Mouse (Mus musculus): ENCODE measurements at regions not wholly inside any gene's neighbourhood (a gene's known extent, or its start where the extent isn't known, plus 50 kb on each side); places are given as distances from the start of the nearest gene placed in this dataset.
A peak's percentile ranks its signal among the peaks of the same experiment; 100 is the strongest.

DNA sequence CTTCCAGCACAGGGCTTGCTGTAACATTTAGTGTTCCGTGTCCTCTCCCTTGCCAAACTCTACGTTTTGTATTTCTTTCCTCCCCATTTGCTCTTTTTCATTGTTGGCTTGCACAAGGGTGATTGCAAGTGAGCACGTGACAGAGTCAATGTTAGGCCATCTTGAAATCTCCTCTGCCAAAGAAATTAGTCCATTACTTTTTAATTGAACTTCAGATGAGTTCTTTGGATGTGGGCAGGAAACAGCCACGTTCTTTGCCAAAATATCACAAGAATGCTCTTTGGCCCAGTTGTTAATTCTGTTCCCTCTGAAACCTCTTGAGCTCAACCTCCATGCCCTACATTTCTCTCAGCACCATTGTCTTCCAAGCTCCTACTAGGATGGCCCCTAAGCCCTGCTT, 253.2 kb upstream of the Msx2 start:
- no peak for TF ChIP-seq CTCF (IDR thresholded peaks at IDR 0.05)
- DNase-seq (ENCODE audit: extremely low spot score in 1 of 2, low spot score in 2 of 2): no peak
- H3K27ac ChIP-seq: no peak overlapping the region
- intact Hi-C loops (cut with DNase I): no loop called here
- no peak overlapping the region for H3K4me3 ChIP-seq

DNA sequence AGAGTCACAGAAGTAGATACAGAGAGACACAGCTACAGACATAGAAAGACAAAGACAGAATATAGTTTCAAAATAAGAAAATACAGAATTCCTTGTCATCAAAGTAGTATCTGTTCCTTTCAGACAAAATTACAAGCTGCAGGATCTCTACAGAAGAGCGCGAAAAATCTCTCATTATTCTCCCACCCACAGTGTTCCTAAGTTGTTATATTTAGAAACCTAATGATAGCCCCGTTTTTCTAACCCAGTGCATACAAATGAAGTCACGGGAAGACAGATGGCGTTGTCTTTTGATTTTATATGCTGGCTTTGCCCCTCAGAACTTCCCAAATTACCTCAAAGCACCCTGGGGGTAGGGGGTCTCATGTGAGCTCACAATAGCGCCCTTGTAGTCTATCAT, 250.0 kb upstream of the Msx2 start:
- no peak for DNase-seq (ENCODE audit: extremely low spot score in 1 of 2, low spot score in 2 of 2)
- no peak for TF ChIP-seq CTCF (IDR thresholded peaks at IDR 0.05)
- no peak overlapping the region for H3K4me3 ChIP-seq
- intact Hi-C loops (cut with DNase I): no loop called here
- H3K27ac ChIP-seq: no peak overlapping the region

DNA sequence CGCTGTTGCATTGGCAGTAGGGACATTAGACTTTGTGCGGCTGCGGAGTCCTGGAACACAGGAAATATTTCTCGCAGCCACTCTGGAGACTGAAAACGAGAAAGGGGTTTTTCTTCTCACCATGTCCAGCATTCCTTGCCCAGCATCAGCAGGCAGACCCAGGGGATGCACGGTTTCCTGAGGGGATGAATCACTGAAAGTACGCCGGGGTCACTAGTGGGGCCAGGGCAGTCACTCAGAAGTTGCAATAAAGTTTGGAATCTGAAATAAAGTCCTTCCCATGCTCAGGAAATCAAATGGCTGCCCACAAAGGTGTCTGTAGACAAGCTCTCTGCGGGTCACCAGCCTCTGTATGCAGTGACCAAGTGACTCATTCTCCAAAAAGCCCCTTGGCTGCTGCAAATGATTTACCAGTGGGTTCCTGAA, 248.2 kb upstream of the Msx2 start:
- intact Hi-C loops (cut with DNase I): no loop called here
- DNase-seq (ENCODE audit: extremely low spot score in 1 of 2, low spot score in 2 of 2): no peak
- Histone ChIP-seq H3K4me3 (no peak overlapping the region), H3K27ac (no peak overlapping the region)
- TF ChIP-seq CTCF (IDR thresholded peaks at IDR 0.05): no peak

DNA sequence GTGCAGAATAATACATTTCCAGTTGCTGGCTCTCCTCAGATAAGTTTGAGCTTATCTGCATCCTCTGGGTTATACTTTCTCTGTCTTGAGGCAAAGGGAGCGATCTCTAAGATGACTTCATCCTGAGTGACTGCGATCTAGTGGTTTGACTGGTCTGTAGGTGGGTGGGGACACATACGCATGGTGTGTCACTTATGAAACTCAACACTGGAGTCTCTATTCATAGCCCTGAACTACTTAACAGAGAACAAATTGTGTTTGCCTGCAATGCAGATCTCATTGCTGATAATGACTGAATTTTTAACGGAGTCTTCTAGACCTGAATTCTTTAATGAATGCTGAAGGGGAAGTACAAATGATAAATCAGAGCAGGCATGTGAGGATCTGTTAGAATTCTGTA, 244.7 kb upstream of the Msx2 start:
- Histone ChIP-seq H3K4me3 (no peak overlapping the region), H3K27ac (no peak overlapping the region)
- no peak for TF ChIP-seq CTCF (IDR thresholded peaks at IDR 0.05)
- intact Hi-C loops (cut with DNase I): no loop called here
- no peak for DNase-seq (ENCODE audit: extremely low spot score in 1 of 2, low spot score in 2 of 2)

DNA sequence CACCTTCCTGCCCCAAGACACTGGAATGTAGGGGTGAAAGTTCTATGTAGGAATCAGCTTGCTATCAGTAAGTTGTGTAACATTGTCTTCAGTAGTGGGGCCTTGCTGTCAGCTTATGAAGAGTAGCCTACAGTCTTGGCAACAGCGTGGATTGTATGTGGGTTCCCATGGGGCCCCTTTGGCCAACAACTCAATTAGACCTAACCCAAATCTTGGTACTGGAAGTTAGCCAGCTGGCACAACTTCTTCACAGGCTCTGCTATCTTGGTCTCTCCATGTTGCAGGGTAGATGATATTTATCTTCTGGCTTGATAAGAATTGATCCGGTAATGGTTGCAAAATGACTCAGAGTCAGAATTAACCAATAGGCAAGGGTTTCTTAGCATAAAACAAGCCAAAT, 244.2 kb upstream of the Msx2 start:
- no peak overlapping the region for H3K4me3 ChIP-seq
- DNase-seq (ENCODE audit: extremely low spot score in 1 of 2, low spot score in 2 of 2): no peak
- intact Hi-C loops (cut with DNase I): no loop called here
- no peak for TF ChIP-seq CTCF (IDR thresholded peaks at IDR 0.05)
- H3K27ac ChIP-seq: no peak overlapping the region

DNA sequence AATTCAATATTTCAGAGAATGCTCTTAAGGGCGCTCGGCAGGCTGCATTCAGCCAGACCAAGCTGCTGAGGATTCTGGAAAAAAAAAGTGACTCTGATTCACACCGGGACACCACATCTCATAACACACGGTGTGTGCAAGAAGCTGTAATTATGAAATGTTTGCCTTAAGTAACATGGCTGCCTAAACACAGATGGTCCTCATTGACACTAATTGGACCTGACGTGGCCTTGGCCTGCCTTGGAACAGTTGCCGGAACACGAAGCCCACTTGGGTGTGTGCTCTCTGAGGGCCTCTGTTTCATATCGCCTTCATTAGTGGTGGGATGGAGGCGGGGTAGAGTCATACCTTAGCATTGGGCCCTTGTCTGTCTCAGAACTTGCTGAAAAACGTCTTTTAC, 236.2 kb upstream of the Msx2 start:
- DNase-seq (ENCODE audit: extremely low spot score in 1 of 2, low spot score in 2 of 2): no peak
- Histone ChIP-seq H3K4me3 (no peak overlapping the region), H3K27ac (no peak overlapping the region)
- intact Hi-C loops (cut with DNase I): no loop called here
- TF ChIP-seq CTCF (IDR thresholded peaks at IDR 0.05): no peak

GRCm38 (mm10) chr13:53707548-53707947, 234.7 kb upstream of the Msx2 start:
- DNase-seq (ENCODE audit: extremely low spot score in 1 of 2, low spot score in 2 of 2): no peak
- no peak overlapping the region for H3K4me3 ChIP-seq
- intact Hi-C loops (cut with DNase I): no loop called here
- TF ChIP-seq CTCF (IDR thresholded peaks at IDR 0.05): no peak
- H3K27ac ChIP-seq: no peak overlapping the region

DNA sequence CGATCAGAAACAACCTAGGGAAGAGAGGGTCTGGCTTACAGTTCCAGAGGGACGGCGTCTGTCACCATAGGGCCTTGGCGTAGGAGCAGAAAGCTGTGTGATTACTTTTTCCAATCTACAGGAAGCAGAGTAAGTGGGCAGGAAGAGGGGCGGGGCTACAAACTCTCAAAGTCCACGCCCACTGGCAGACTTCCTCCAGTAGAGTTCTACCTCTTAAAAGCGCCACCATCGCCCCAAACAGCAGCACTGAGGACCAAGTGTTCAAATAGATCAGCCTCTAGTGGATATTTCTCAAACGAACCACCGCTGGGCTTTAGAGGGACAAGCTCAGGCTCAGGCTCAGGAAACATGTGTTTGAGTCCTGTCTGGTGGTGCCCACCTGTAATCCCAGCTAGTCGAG, 231.2 kb upstream of the Msx2 start:
- intact Hi-C loops (cut with DNase I): no loop called here
- H3K4me3 ChIP-seq: no peak overlapping the region
- H3K27ac ChIP-seq: no peak overlapping the region
- no peak for DNase-seq (ENCODE audit: extremely low spot score in 1 of 2, low spot score in 2 of 2)
- TF ChIP-seq CTCF (IDR thresholded peaks at IDR 0.05): no peak

DNA sequence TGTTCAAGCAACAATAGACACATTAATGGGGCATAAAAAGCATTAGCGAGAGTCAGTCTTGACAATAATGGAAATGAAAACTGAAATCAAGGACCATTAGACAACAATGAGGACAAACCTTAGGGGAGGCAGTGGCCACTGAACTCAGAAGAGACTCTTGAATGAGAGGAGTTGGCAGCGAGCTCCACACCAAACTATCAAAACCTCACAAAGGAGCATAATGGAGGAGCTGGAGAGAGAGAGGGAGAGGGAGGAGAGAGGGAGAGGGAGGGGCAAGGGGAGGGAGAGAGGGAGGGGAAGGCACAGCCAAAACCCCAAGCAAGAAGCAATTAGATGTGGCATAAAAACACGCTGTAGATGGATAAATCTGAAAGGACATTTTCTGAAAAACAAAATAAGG, 227.4 kb upstream of the Msx2 start:
- no peak overlapping the region for H3K27ac ChIP-seq
- DNase-seq (ENCODE audit: extremely low spot score in 1 of 2, low spot score in 2 of 2): no peak
- H3K4me3 ChIP-seq: no peak overlapping the region
- intact Hi-C loops (cut with DNase I): no loop called here
- TF ChIP-seq CTCF (IDR thresholded peaks at IDR 0.05): no peak

DNA sequence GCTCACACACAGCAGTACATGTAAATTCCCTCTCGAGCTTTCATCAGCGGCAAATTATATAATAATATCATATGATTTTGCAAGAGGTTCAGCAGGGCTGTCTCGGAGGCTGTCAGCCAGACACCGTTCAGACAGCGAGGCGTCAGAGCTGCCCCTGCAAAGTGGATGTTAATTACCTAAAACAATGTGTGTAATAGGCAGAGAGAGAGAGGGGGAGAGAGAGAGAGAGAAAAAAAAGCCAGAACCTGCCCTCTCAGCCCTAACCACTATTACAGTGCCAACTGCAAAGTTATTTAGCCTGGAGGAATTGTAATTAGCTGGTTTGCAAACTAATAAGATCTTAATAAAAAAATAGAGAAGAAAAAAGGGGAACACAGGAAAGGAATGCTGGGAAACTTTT, 225.1 kb upstream of the Msx2 start:
- Histone ChIP-seq H3K4me3 (no peak overlapping the region), H3K27ac (no peak overlapping the region)
- intact Hi-C loops (cut with DNase I): no loop called here
- TF ChIP-seq CTCF (IDR thresholded peaks at IDR 0.05): no peak
- DNase-seq (ENCODE audit: extremely low spot score in 1 of 2, low spot score in 2 of 2): no peak

DNA sequence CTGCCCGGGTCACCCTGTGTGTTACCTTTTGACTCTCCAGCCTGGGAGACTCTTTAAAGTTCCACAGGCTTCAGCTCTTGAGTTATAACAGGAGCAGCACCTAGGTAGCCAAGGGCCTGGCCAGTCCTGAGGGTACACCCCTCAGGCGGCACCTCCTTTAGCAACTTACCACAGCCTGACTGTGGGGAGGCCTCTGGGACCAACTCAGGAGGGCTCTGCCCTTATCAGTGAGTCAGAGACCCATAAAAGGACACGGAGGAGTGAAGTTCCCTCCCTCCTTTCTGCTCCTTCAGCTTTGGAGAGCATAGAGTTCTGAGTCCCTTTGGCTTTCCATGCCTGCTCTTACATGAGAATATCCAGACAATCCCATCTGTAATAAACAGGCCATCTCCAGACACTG, 222.5 kb upstream of the Msx2 start:
- intact Hi-C loops (cut with DNase I): no loop called here
- Histone ChIP-seq H3K27ac (no peak overlapping the region), H3K4me3 (no peak overlapping the region)
- no peak for TF ChIP-seq CTCF (IDR thresholded peaks at IDR 0.05)
- DNase-seq (ENCODE audit: extremely low spot score in 1 of 2, low spot score in 2 of 2): no peak

DNA sequence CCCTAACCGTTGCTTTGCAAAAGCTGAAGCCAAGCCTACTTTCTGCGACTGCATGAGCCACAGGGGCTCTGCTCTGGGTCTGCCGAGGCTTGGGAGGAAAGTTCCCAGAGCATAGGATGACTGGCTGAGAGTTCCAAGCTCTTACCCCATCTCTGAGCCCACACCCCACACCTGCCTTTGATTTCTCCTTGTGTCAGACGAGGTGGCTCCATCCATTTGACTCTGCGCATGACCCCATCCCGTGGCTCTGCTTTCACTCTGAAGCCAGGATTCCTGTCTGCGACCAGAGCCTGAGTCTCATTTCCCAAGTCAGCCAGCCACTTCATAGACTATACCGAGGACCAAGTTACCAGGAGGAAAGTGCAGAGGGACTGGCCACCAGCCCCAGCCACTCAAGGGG, 216.1 kb upstream of the Msx2 start:
- no peak for DNase-seq (ENCODE audit: extremely low spot score in 1 of 2, low spot score in 2 of 2)
- Histone ChIP-seq H3K27ac (no peak overlapping the region), H3K4me3 (no peak overlapping the region)
- TF ChIP-seq CTCF (IDR thresholded peaks at IDR 0.05): no peak
- intact Hi-C loops (cut with DNase I): loop anchor here (1.0 to 10.0 kb wide), 3 partner anchors 76 to 247 kb away; no protein-coding TSS in a partner anchor

DNA sequence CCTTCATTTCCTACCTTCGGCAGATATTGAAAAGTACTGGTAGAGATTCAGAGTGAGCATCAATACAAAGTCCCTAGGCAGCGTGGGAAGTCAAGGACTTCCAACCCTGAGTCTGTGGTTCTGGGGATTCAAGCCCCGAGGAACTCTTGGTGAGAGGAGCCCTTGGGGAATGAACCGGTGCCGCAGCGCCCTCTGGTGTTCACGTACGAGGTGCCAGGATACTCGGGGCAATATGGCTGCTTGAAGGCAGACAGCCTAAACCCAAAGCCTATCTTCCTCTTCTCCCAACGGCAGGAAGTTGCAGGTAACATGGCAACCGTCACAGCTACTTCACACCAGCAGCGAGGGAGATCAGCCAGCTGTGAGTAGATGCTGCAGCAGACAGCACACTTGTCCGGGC, 215.6 kb upstream of the Msx2 start:
- intact Hi-C loops (cut with DNase I): loop anchor here (1.0 to 10.0 kb wide), 3 partner anchors 76 to 246 kb away; no protein-coding TSS in a partner anchor
- no peak overlapping the region for H3K4me3 ChIP-seq
- DNase-seq (ENCODE audit: extremely low spot score in 1 of 2, low spot score in 2 of 2): peak; percentile 77 to 85
- peak; percentile 87 for TF ChIP-seq CTCF (IDR thresholded peaks at IDR 0.05)
- H3K27ac ChIP-seq: no peak overlapping the region

DNA sequence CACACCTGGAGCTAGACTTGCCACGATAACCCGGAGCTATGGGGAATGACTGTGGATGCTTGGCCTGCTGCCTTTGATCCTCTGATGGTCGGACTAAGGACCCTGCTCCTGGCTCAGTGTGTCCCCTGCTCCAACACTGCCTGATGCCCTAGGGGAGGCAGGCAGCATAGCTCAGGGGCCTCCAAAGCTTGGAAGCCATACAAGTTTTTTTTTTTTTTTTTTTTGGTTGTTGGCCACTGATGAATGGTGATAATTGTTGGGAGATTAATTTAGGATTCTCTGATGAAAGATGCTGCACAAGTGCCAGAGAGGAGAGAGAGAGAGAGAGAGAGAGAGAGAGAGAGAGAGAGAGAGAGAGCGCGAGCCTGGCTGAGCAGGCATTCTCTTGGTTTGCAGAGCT, 211.6 kb upstream of the Msx2 start:
- no peak overlapping the region for H3K27ac ChIP-seq
- intact Hi-C loops (cut with DNase I): loop anchor here (10.0 kb wide), 1 partner anchor 80 kb away; no protein-coding TSS in a partner anchor
- no peak for TF ChIP-seq CTCF (IDR thresholded peaks at IDR 0.05)
- DNase-seq (ENCODE audit: extremely low spot score in 1 of 2, low spot score in 2 of 2): no peak
- H3K4me3 ChIP-seq: no peak overlapping the region
